Mouse (Mus musculus) layer of hippocampus, postnatal 25 days (tissue): Measurements from ENCODE around the gene Dlg1. TPM values are rescaled to one million over a fixed set of nuclear protein-coding genes. Genes with fewer than 3 reads are reported as not detected.

Experiments
- DNase-seq, 2 experiments: peaks; one replicate each; pipeline ENCODE4 v3.0.0; 2022; ENCODE audit warnings: mixed read lengths in 2 of 2, low spot score in 1 of 2; ENCODE audit errors: extremely low spot score in 1 of 2
- total RNA-seq, 2 experiments: library from RNA; stranded (reverse); gene quantifications; 2 replicates each; pipeline ENCODE4 v1.2.3; 2021

Gene Dlg1
- total RNA-seq, 2 experiments from 2014 or later = 71.5 to 77.6 TPM

GRCm38 (mm10) chr16:31834011-31834584 is 170.9 kb downstream of the Dlg1 start:
- DNase-seq = no peak

- no peak for DNase-seq
Observed at GRCm38 (mm10) chr16:31834662-31835318, 171.5 kb downstream of the Dlg1 start.

DNA sequence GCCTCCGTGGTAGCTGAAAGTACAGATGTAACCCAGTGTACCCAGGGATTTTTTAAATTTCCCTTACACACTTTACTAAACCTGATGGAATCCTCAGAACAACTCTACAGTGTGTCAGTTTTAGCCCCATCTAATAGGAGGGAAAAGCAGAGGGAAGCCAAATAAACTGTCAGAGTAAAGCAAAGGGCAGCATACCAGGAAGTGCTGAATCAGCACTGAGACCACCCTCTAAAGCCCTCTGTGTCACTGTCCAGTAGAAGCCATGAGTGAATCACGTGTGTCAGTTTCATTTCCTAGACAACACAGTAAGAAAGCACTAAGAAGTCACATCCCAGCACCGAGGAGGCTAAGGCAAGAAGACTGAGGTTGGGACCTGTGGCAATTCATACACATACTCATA is 174.1 kb downstream of the Dlg1 start:
- no peak for DNase-seq

GRCm38 (mm10) chr16:31844246-31844645 is 181.0 kb downstream of the Dlg1 start:
- no peak for DNase-seq

DNA sequence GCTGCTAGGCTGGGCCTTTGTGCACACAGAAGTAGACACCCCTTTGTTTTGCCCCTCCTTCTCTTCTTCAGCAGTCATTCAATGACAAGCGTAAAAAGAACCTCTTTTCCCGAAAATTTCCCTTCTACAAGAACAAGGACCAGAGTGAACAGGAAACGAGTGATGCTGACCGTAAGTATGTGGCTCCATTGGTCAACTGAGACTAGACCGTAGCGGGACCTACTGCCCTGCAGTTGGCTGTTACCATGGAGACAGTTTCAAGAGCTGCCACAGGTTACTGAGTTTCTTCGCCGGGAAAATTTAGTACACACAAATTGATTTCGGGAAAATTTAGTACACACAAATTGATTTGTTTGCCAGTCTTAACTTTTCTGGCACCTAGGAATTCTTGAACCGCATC is 183.5 kb downstream of the Dlg1 start:
- DNase-seq = no peak

DNA sequence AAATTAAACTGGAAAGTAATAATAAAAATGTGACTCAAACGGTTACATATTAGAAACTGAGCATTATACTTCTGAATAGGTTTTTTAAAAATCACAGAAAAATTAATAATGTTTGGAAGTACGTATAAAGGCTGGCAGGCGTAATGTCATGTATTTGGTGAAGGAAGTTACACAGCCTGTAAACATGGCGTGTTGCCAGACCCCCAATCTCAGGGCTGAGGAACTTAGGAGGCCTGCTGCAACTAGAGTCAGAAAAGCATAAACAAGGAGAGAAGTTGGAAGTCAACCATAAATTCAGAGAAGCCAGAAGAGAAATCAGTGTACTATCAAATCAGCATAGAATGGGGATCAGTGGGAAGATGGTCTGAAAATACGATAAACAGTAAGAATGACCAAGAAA is 200.7 kb downstream of the Dlg1 start:
- DNase-seq = no peak

GRCm38 (mm10) chr16:31865242-31865641 is 202.0 kb downstream of the Dlg1 start:
- DNase-seq = no peak

GRCm38 (mm10) chr16:31866911-31867310 is 203.7 kb downstream of the Dlg1 start:
- DNase-seq = no peak

DNA sequence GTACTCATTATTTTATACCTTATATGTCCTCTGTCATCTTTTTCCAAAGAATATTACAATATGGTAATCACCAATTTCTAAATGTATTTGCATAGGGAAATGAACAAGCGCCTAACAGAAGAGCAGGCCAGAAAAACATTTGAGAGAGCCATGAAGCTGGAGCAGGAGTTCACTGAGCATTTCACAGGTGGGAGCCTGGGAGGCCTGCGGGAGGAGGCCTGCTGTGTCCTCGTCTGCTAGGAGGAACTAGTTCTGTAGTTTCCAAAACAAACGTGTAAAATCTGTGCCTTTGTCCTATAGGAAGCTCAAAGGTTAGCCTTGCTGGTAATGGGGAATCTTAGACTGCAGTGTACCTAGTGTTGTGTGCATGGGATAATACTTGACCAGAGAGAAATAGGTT is 204.5 kb downstream of the Dlg1 start:
- no peak for DNase-seq

- no peak for DNase-seq
Observed at GRCm38 (mm10) chr16:31873721-31874120, 210.5 kb downstream of the Dlg1 start.

DNA sequence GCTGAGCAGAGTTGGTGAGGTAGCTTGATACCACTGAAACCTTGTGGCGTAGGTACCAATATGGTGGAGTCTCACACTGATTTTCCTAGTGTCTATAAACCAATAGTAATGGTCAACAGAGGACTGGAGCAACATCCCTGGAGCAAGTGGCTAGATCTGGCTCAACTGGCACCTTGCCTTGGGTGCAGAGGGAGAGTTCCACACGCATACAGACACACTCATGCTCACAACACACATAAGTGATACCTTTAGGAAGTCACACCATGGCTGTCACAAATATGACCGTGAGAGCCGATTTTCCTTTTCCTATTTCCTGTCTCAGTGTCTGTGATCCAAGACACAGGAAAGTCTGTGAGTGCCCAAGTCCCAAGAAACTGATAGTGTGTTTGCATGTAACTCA is 212.1 kb downstream of the Dlg1 start:
- peak in 1 of 2 experiments; percentile 2 for DNase-seq

GRCm38 (mm10) chr16:31876386-31876785 is 213.1 kb downstream of the Dlg1 start:
- DNase-seq = no peak

DNA sequence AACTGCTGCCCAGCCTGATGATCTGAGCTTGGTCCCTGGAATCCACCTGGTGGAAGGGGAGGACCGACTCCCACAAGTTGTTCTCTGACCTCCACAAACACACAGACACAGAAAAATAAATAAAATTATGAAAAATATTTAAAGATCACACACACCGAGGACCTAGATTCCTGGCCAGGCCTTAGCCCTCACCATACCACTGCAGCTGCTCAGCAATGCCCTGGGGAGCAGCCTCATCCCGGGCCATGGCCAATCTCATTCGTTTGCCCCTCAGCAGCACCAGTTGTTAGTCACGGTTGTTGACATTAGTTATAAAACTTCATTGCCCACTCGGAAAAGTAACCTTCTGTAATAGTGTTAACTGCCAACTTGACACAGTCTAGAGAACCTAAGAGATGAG is 214.8 kb downstream of the Dlg1 start:
- no peak for DNase-seq

- DNase-seq = peak in 1 of 2 experiments; percentile 68
Observed at GRCm38 (mm10) chr16:31878573-31879257, 215.5 kb downstream of the Dlg1 start, which contains the start of gene Meltf. Gene Meltf, plus strand, starts transcription at chr16:31878810.

GRCm38 (mm10) chr16:31880146-31880840 is 217.1 kb downstream of the Dlg1 start:
- DNase-seq = no peak

DNA sequence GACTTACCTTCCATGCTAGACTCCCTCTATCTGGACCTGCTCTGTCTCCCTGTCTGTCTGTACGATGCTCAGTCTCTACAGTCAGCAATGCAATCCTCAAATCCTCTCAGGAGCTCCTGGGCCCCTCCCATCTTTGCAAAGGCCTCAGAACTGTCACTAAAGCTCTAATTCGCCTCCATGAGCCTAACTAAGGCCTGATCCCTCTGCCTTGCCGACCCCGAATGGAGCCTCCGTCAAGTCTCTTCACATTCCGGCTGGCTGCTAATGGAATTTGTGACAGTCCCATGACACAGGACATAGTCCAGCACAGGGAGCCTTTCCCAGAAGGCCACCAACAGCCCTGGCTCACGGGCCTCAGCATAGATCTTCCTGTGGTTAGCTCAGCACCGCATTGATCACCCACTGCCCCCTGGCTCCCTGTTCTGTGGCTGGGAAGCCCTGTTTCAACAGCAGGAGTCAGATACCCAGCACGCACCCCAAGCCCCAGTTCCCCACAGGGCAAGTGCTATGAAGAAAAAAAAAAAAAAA is 219.2 kb downstream of the Dlg1 start:
- DNase-seq = no peak

DNA sequence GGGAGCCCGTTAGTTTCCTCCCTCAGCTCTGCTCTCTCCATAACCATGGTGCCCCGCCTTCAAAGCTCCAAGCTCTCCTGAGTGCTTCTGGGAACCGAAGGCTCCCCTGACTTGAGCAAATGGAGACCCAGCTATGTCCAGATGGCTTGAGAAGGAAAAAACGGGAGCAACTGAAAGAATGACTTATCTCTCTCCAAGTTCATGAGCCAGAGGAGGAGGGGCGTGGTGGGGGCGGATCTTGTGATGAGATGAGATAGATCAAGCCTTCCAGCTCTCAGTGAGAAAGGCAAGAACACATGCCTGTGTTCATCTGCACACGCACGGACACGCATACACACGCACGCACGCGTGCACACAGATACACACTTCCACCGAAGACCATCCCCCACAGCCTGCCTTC is 220.1 kb downstream of the Dlg1 start:
- no peak for DNase-seq

DNA sequence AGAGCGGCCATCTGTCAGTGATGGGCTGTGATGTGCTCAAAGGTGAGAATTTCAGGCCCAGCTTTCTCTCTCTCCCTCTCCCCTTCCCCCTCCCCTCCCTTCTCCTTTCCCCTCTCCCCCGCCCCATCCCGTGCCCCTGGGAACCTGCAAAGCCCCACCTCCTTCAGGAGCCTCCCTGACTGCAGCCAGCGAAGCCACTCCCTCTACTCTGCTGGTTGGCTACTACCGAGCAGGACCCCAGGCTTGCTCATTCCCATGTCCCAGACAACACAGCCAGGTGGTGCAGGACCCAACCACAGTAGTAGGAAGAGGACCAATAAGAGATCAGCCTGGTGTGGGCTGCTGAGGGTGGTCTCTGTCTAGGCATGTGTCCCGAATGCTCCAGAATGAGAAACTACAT is 220.7 kb downstream of the Dlg1 start:
- DNase-seq = no peak

- DNase-seq = no peak
Observed at GRCm38 (mm10) chr16:31890907-31891306, 227.7 kb downstream of the Dlg1 start.

DNA sequence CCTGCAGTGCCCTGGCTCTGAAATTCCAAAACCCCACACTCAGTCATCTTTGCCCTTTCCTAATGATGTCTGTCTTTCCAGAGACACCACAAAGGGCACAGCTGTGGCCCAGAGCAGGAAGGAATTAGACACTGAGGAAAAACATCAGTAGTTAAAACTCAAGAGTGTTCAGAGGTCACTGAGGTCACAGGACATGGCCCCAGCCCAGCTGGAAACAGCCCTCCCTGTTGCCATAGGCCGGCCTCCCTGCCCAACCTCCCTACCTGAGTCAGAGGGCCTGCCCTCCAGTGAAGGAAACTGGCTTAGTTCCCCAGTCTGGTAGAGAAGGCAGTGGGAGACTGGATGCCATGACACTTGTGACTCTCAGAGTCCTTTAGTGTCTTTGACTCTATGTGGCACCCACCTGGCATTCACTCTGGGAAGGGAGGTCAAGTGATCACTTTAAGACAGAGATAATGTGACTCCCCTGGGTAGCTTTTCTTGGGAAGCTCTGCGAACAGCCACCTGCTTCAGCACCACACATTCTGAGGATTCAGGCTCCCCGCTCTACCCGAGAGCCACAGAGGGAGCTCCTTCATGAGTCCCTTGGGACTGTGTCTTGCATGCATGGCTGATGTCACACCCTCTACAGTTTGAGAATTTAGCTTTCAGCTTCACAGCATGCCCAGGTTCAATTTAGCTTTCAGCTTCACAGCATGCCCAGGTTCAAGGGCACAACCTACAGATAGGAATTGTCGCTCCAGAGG is 230.3 kb downstream of the Dlg1 start:
- no peak for DNase-seq
